Mouse (Mus musculus) layer of hippocampus, adult 9-11 months (tissue): ENCODE measurements around the gene Ank2.
A peak's percentile ranks its signal among the peaks of the same experiment; 100 is the strongest.

Experiments used
- DNase-seq: peaks from one replicate; pipeline ENCODE4 v3.0.0; 2022

Gene Ank2

DNA sequence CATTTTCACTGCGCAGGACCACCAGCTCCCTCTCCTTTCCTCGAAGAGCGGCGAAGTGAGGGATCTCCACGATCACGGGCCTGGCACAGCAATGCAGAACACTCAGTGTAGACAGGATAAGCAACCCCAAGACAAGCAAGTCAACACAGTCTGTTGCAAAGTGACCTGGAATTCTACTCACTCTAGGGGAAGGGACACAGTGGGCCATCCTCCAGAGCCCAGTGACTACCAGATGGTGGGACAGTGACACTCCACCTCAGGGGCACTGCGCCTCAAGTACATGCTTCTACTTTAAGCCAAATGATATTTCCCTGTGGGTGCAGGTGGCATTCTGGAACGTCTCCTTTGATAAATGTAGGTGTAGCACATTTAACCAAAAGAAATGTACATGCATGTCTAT lies 536.8 kb downstream of the Ank2 start:
- no peak for DNase-seq

DNA sequence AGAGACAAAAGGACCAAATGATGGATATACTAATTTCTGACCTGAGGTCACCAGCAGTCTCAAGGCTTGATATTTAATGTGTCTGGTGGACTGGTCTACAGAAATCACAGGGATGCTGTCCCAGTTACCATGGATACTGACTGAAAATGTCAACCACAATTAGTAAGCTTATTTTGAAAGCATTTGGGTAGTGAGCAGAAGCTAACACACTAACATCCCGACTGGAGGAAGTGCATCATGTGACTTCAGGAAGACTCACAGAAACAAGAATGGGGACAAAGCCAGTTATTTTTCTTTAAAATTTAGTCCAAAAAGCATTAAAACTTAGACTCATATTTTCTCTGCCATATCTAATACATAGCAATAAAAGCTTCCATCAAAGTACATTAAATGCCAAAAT lies 546.5 kb downstream of the Ank2 start:
- no peak for DNase-seq

DNA sequence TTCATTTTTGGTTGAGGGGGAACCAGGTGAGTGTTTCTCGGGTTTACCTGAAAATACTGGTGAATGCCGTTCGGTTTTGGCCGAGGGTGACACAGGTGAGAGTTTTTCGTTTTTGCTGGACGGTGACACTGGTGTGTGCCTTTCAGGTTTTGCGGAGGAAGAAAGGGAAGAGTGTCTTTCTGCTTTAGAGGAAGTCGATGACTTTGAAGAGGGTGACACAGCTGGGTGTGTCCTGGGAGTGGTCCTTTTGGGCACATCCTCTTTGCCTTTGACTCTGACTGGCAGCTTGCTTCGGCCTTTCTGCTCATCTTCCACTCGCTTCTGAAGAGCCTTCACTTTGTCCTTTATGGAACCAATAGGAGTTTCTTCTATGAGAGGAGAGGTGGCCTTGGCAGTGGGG lies 552.6 kb downstream of the Ank2 start:
- no peak for DNase-seq

DNA sequence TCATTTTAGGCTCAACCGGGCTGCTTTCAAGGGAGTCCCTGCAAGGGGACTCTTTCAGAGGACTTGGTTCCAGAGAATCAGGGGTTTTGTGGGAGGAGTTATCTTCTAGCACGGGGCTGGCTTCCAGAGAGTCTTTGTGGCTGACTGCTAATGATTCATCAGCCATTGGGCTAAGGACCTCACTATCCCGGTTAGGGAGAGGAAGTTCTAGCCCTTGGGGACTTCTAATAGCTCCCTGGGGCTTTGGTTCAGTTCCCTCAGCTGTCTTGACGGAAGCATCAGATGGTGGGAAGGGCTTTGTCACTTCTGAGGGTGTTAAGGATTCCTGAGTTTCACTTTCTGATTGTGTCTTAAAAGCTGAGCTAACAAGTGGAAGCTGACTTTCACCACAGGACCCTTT lies 554.3 kb downstream of the Ank2 start:
- DNase-seq = no peak

DNA sequence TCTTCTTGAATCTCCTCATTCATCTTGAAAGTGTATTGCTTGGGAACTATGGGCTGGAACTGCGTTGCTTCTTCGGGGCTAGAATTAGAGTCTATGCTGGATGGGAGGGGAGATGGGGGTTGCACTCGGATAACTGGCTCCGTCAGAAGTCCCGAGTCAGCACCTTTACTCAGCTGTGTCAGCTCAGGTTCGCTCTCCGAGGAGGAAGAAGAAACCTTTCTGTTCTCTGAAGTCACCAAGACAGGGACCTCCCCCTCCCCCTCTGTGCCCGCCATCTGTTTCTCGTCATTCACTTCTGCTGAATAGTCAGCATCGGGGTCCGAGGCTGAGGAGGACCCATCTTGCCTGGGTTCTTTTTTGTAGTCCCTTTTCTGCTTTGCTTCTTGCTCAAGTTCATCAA lies 555.1 kb downstream of the Ank2 start:
- DNase-seq = no peak

DNA sequence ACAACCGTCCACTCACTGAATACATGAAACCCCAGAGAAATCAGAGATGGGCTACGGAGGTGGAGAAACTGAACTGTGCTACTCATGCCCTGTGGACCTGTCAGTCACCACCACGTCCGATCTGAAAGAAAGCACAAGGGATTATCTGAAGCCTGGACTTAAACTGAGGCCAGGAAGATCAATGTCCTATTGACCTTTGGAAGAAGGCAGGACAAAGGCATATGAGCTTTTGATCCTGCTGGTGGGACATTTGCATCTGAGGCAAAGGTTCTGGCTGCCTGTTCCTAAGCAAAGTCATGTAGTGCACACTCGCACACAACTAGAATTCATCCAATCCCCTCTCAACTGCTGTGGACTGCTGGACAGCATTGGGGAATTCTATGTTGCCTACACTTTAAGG lies 558.7 kb downstream of the Ank2 start:
- no peak for DNase-seq

DNA sequence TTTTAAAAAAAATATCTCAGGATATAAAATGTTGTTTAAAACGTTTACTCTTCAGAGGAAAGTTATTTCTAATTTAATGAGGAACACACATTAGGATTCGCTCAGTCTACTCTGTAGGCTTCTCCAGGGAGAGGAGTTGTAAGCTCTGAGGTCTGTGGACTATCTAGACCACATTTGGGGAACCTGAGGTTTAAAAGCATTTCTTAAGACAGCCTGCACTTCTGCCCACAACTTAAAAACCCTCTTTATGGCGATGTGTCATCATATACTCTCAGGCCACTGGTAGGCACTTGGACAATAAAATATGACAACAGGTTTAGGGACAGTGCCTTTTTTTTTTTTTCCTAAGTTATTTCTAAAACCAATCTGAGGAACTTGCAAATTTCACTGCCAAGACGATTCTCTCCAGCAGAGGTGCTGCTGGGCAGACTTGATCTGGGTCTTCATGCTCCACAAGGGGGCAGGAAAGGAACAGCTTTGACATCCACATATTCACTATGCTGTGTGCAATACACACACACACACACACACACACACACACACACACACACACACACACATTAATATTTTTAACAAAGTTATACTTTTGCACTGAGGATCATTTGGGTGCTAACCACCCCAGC lies 567.2 kb downstream of the Ank2 start:
- DNase-seq = peak; percentile 36

DNA sequence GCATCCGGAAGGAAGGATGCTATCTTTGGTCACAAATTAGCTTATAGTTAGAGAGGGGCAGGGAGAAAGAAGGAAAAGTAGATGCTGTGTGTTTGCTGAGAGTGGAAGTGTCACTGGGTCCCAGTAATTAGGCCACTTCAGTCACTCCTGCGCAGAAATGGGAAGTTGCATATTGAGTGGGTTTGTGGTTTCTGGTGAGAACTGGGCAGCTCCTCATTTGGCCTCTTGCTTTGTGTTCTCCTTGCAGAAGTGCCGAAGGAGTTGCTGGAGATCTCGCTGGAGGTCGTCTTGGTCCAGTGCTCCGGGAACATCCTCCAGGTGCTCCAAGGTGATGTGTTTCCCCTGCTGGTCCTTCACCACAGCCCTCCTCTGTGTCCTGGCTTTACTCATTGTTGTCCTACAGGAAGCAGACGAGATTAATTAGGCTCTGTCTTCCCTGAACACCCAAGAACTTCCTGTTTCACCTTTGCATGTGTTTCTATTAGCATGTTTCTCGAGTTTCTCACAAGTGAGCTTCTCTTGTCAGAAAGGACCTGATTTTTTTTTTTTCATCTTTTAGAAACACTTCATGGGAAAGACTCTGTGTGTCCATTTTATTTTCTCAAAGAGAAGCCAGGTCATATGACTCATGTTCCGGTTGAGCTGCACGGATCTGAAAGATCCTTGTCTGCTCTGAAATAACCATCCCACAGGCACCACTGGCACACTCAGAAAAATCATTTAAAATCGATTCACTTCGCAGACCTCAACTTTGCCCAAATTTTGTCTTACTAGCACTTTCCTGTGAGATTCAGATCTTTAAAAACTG lies 575.4 kb downstream of the Ank2 start:
- DNase-seq = no peak

DNA sequence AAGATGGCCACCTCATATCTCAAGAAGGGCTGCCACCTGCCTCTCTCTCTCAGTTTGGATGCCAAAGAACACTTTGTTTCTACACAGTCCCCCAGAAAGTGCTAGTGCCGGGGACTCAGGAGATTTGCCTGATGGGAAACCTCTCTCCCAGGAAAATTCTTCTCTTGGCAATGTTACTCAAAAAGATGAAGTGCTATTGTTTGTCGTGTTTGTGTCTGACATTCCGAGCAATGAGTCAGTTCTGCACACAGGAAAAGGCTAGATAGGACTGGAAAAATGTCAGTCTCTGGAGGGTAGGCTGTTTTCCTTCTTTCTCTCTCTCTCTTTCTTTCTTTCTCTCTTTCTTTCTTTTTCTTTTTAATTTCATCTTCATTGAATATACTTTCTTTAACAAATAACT lies 577.2 kb downstream of the Ank2 start:
- DNase-seq = no peak

DNA sequence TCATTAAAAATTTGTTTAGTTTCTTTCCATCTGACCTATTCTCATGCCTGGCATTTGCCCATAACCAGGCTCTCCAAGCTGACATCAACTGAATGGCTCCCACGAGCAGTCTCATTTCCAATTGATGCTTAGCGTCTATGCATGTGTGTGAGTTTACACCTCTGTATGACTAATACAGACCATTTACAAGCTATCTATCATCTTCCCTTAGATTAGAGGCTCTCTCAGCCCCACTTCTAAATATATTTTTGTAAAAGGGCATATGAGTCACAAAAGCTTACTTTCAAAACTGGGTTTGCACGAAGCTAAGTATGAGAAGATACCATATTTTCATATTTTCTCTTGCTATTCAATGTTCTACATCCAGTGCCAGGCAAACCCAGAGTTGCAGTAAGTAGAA lies 578.9 kb downstream of the Ank2 start:
- DNase-seq = no peak

DNA sequence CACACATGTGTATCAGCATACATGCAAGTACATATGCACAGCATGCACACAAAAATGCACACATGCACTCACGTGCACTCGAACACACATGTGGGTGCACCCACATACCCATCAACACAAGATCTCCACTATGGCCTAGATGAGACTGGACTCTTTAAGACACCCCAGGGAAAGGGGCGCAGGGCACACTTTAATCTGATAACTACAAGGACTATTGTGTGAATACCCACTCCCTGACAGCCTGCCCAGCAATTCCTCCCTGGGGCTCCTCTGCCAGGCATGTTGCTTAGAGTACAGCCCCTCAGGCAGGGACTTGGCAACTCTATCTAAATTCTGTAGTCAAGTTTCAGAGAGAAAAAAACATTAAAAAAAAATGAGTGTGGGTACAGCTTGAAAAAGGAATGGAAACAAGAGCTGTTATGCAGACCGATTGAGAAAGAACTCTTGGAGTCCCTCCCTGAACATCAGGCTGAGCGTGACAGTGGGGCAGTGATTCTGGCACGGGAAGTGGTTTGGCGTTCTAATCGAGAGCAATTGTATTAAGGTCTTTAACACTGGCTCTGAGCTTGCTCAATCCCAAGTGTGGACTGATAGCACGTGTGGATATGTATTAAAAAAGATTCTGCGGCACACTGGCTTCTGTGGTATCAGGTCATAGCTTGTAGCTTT lies 580.2 kb downstream of the Ank2 start:
- no peak for DNase-seq

DNA sequence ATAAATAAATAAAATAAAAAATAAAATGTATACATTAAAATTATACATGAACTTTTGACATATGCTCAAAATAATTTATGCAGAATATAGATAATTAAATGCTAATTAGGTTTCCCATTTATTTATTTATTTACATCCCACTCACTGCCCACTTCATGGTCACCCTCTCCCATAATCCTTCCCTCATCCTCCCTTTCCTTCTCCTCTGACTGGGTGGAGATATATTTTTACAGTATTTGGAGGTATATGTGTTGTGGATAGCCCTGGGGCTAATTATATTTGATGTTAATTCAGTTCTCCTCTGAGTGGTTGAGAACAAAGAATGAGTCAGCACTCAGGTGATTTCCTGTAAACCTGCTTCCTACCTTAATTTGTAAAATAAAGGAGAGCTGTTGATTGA lies 582.8 kb downstream of the Ank2 start:
- no peak for DNase-seq

DNA sequence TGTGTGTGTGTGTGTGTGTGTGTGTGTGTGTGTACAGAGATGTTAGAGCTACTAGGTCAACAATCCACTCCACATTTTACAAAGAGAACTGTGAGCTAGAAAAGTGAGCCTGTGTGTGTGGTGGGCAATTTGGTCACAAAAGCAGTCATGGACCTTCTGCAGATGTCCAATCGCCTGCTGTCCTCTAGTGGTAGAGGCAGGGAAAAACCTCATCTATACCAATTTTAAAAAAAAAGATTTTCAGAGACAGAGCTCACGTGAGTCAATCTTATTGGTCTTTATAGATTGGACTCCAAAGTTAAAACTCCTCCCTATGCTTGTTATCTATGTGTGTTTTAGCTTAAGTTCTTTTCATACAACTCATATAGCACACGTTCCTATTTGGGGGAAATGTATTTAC lies 595.6 kb downstream of the Ank2 start:
- no peak for DNase-seq

DNA sequence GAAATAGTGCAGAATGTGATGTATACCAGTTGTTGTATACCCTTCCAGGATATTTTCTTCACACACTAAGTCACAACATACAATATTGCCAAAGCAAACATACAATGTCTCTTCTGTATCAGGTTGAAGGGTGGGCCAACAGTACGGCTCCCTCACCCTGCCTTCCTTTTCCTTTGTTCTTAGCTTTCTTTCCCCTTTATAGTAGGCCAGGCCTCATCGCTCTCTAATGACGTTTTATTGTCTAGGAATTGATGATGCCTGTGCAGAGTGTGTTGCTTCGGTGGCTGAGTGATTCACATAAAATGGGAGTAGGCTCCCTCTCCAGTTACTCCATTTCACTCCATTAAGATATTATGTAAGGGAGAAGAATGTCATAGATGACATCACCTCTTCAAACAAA lies 612.5 kb downstream of the Ank2 start:
- no peak for DNase-seq

DNA sequence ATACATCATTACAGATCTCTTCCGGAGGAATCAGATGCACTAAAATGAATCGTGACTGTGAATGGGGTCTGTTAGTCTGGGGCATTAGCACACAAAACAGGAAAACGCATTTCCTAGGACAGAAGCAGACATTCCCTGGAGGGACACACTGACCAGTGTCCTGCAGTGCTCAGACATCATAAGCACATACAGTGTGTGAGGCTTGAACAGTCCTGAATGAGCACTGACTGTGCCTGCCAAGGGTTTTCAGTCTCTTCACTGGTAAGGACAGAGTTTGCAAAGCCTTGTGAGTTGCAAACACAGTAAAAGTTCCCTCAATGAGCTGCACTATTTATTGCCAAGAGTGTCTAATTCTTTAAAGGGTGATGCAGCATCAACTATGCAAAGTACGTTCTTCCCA lies 613.1 kb downstream of the Ank2 start:
- no peak for DNase-seq

DNA sequence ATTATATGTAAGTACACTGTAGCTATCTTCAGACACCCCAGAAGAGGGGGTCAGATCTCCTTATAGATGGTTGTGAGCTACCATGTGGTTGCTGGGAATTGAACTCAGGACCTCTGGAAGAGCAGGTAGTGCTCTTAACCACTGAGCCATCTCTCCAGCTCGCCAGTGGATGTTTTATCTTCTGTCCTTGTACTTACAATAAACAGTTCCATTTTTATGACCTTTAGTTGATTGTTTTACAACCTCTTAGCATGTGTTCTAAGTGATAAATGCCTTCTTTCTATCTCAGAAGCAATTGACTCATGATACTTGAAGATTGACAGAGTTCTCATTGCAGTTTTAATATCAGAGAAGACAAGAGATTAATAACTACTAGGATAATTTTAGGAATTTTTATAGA lies 620.9 kb downstream of the Ank2 start:
- DNase-seq = no peak
